Mouse (Mus musculus) bone marrow, adult 2 months (tissue): ENCODE measurements around the gene Megf11.

Source experiments
- CTCF ChIP-seq: fragments of 200-500 bp; IDR thresholded peaks from 2 replicates; pipeline ENCODE4 v1.5.1; 2011; ENCODE audit warnings: low read length, control low read depth; ENCODE audit not compliant: control insufficient read depth, insufficient read depth
- POLR2A ChIP-seq: fragments of 200-500 bp; IDR thresholded peaks from 2 replicates; pipeline ENCODE4 v1.6.1; 2011; ENCODE audit warnings: low read depth, mild to moderate bottlenecking, control low read depth, low read length, borderline replicate concordance; ENCODE audit not compliant: control insufficient read depth

GRCm38 (mm10) chr9:64436121-64436520 lies 50.7 kb downstream of the Megf11 start:
- TF ChIP-seq CTCF (no peak), POLR2A (no peak)
